Mouse (Mus musculus): ENCODE results near the gene Tmem135. TPM values are rescaled to one million over a fixed set of nuclear protein-coding genes. Genes with fewer than 3 reads are reported as not detected.

Tmem135 gene
- polyA plus RNA-seq, 1 experiment from 2014 or later = 22.5 TPM

DNA sequence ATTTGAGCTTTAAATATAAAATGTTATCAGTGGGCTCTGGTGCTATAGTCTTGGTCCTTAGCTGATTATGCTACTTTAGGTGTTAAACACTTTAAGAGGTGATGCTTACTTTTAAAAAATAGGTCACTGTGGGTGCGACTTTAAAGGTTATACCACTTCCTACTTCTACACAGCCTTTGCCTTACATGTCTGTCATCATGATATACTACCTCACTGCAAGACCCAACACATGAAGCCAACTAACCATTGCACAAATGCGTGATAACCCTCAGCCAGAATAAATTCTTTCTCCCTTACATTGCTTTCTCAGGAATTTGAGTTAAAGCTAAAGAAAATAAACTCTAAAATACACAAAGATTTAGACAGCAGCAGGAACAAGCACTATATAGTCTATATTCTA, 150.7 kb downstream of the Tmem135 start:
- DNase-seq (ENCODE audit: low spot score) = peak; percentile 26

- no peak for DNase-seq (ENCODE audit: low spot score)
Measured at GRCm38 (mm10) chr7:89251880-89252453, 152.1 kb downstream of the Tmem135 start.

DNA sequence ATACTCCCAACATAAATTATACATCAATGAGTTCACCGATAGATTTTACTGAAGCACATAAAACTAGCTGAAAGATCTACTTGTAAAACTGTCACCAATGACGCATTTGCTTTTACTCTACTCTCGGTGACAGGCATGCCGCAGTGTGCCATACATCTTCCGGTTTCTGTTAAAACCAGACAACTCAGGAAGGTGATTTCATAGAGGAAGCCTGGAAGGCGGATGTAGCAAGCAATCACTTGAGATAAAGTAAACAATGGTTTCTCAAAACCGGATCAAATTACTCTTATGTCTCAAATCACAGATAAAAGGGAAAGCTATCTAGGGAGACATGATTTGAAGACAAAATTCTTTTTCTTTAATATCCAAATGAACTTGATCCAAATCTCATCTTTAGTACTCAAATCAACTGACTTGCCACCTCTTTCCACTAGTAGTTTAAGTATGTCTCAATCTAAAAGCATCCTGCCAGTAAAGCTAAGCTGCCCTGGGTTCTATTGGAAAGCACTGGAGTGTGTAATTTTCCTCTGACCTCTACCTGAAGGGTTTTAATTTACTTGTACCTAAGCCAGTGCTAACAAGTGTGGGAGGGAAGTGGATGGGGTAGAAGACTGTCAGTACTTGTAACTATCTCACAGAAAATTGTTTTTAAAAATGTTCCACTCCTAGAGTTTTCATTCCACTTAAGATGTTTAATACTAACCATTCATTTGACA, 155.7 kb downstream of the Tmem135 start:
- peak; percentile 75 for DNase-seq (ENCODE audit: low spot score)

- no peak for DNase-seq (ENCODE audit: low spot score)
Measured at GRCm38 (mm10) chr7:89247012-89247710, 156.9 kb downstream of the Tmem135 start.

GRCm38 (mm10) chr7:89242565-89242964, 161.5 kb downstream of the Tmem135 start:
- no peak for DNase-seq (ENCODE audit: low spot score)

DNA sequence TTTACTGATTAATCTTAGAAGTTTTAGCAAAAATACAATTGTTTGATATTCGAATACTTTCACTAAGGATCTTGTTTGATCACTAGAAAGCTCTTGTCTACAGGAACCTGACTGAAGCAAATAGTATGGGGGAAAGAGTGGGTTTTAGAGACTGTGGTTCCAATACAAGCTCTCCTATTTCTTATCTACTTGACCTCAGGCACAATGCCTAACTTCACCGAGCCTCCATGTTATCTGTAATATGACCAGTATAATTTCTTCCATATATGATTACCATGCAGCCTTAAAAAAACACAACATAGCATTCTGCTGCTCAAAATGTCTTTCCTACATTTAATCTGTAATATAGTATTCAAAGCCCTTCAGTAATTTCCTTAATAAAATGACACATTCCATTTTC, 161.9 kb downstream of the Tmem135 start:
- DNase-seq (ENCODE audit: low spot score) = no peak

- no peak for DNase-seq (ENCODE audit: low spot score)
Measured at GRCm38 (mm10) chr7:89239592-89239991, 164.4 kb downstream of the Tmem135 start.

DNA sequence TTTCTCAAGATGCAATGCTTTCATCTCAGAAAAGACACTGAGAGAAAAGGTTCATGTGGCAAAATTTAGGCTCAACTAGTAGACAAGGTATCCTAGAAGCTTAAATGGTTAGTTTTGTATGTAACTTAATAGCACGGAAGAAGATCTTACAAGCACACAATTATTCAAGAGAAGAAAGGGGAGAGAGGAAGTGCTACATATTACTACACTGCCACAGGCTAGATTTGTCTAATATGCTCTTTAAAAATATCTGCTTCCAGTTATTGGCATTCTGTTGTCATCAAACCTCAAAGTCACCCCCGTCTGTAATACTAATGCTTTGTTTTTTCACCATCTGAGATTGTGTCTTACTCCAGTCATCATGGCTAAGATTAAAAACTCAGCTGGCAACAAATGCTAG, 167.4 kb downstream of the Tmem135 start:
- no peak for DNase-seq (ENCODE audit: low spot score)

- DNase-seq (ENCODE audit: low spot score) = no peak
Measured at GRCm38 (mm10) chr7:89235974-89236507, 168.0 kb downstream of the Tmem135 start.

DNA sequence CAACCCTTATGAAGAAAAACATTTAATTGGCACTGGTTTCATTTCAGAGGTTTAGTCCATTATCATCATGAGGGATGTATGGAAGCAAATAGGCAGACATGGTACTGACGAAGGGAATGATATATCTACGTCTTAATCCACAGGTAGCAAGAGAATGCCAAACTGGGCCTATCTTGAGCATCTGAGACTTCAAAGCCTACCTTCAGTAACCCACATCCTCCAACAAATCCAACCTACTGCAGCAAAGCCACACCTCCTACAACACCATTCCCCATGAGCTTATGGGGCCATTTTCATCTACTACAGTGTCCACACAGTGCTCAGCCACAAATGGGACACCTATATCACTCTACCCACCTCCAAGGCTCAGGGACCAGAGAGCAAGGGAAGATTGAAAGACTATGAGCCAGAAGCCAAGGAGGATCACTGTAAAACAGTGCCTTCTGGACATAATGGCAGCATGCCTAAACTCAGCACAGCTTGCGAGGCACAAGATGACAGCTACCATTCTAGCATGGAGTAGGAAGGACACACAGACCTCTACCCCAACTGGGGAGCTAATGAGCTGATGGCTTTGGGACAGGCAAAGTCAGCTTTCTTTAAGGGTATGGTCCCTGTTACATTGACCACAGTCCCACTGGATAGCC, 171.4 kb downstream of the Tmem135 start:
- DNase-seq (ENCODE audit: low spot score) = peak; percentile 9

GRCm38 (mm10) chr7:89231200-89231790, 172.7 kb downstream of the Tmem135 start:
- DNase-seq (ENCODE audit: low spot score) = no peak

DNA sequence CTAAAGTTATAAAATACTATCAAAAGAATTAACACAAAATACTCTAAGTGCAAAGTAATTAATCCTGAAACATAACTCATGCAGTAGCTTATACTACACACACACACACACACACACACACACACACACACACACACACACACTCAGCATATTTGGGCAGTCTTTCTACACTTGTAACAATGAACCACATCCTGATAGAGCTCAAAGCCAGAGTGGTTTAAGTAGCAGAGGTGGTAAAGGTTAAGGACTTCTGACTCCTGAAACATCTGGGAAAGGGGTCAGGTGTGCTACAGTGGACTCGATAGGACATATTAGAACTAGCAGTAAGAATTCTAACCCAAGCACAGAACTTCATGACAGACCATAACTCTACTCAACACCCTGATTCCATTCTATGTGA, 181.4 kb downstream of the Tmem135 start:
- DNase-seq (ENCODE audit: low spot score) = no peak

DNA sequence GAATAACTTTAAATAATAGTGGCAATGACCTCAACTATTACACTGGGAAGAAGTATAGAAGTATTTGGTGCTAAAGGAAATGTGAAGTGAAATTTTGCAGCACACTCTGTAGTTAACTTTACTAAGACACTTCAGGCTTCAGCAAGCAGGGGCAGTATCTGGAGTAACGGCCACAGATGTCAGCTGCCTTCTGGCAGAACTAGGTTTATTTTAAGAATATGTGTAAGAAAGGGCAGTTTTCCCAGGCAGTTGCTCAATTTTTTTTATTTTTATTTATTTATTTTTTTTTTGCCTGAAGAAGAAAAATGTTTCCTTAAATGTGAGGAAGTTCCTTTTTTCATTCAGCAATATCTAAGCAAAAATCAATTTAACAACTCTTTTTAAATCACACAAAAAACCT, 187.4 kb downstream of the Tmem135 start:
- DNase-seq (ENCODE audit: low spot score) = no peak

GRCm38 (mm10) chr7:89216118-89216517, 187.9 kb downstream of the Tmem135 start:
- DNase-seq (ENCODE audit: low spot score) = no peak

DNA sequence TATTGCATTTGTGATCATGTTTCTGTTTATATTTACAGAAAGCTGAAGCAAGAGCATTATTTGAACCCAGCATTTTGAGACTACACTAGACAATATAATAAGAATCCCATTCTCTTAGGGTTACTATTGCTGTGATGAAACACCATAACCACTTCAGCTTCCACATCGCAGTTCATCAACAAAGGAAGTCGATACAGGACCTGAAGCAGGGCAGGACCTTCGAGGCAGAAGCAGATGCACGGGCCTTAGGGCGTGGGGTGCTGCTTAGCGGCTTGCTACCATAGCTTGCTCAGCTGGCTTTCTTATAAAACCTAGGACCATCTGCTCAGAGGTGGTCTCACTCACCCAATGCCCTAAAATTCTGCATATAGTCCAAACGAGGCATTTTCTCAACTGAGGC, 188.3 kb downstream of the Tmem135 start:
- no peak for DNase-seq (ENCODE audit: low spot score)

GRCm38 (mm10) chr7:89210506-89210905, 193.5 kb downstream of the Tmem135 start:
- DNase-seq (ENCODE audit: low spot score) = no peak

DNA sequence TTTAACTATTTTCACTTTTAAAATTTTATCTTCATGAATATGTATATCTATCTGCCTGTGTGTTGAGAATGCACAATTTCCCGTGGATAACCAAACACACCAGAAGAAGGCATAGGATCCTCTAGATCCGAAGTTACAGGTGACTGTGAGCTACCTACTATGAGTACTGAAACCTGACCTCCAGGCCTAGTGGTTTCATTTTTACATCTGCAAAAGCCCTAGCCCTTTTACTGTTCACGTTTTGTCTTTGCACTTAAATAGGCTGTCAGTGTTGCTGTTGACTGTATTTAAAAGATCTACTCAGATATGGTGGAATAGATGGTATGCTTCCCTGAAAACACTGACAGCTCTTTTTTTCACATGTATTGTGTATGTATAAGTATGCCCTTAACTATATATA, 197.9 kb downstream of the Tmem135 start:
- no peak for DNase-seq (ENCODE audit: low spot score)

- no peak for DNase-seq (ENCODE audit: low spot score)
Measured at GRCm38 (mm10) chr7:89205402-89205801, 198.6 kb downstream of the Tmem135 start.

DNA sequence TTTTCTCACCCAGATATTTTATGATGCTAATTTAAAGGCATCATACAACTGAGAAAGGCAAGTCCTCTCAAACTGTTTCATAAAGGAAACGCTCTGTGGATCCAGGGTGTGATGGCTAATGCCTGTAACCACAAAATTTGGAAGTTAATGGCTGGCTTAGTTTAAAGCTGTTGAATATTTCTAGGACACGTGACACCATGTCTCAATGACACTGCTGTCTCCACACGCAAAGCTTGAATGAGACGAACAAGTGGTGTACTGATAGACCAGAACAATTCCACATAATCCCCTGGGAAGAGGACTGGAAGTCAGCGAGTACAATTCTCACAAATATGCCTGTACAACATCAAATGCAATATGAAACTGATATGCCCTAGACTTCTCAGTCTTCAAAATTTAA, 200.9 kb downstream of the Tmem135 start:
- no peak for DNase-seq (ENCODE audit: low spot score)

GRCm38 (mm10) chr7:89201954-89202353, 202.1 kb downstream of the Tmem135 start:
- no peak for DNase-seq (ENCODE audit: low spot score)

GRCm38 (mm10) chr7:89198499-89198898, 205.5 kb downstream of the Tmem135 start:
- DNase-seq (ENCODE audit: low spot score) = no peak
